Mouse (Mus musculus) Patski (cell line): ENCODE measurements around the gene Gm20388. TPM values are rescaled to one million over a fixed set of nuclear protein-coding genes. Genes with fewer than 3 reads are reported as not detected.
"Not testable (repeated sequence)": the region's sequence is repeated elsewhere in the genome, so short reads cannot be mapped to it uniquely, and the experiment has no call there.

Experiments used
- ATAC-seq: fragments of 100-300 bp; one replicate; pipeline ENCODE4 v1.8.0; 2021
- CTCF ChIA-PET: fragments of 350-600 bp; sonication (Branson Sonifier 250); formaldehyde crosslinking; loops from one replicate; lab custom pipeline; 2022; ENCODE audit warnings: inconsistent platforms; lab: Charles Lee
- POLR2A ChIA-PET: fragments of 350-600 bp; sonication (Branson Sonifier 250); formaldehyde crosslinking; loops from one replicate; lab custom pipeline; 2022; ENCODE audit warnings: antibody characterized with exemption, inconsistent platforms; lab: Charles Lee
- DNase-seq: peaks from one replicate; pipeline ENCODE4 v3.0.0-alpha.2; 2011; ENCODE audit warnings: low read depth, low spot score
- H3K27me3 ChIP-seq: fragments of 371-371 bp; one replicate; pipeline ENCODE4 v1.5.1; 2021
- CTCF ChIP-seq: fragments of 100-300 bp; IDR thresholded peaks from one replicate; pipeline ENCODE4 v1.5.1; 2021
- in situ Hi-C: fragments of 300-500 bp; cut with MboI; formaldehyde crosslinking; loops from 3 replicates; pipeline ENCODE4 v1.11.1; 2018; ENCODE audit warnings: low pct_unique_long_range_greater_than_20kb, mixed read lengths
- polyA plus RNA-seq: library from polyadenylated mRNA; unstranded; gene quantifications from one replicate; pipeline ENCODE4 v1.2.3, GENCODE M21; 2021

Gm20388 gene
- polyA plus RNA-seq, 1 experiment from 2014 or later: 86.7 TPM

DNA sequence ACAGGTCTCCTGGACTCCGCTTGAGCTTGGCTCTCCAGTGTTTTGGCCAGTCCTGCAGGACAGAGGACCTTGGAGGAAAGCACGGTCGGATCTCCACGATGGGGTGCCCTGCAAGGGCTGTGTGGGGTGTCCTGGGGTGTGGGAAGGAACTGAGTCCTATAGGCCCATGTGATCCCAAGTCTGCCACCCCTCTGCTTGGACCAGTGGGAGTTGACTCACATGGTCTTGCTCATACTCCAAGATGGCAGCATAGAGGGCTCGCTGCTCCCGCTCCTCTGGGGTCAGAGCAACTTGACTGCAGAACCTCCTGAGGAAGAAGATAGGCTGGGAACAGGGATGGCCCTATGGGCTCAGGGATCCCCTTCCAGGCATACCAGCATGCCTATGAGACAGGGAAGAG, 3337.1 kb downstream of the Gm20388 start:
- ATAC-seq (no peak), DNase-seq (no peak)
- POLR2A ChIA-PET: no interaction called here
- TF ChIP-seq CTCF: no peak
- in situ Hi-C loops: no loop called here
- H3K27me3 ChIP-seq: no peaks in the 10 kb centered on the region
- CTCF ChIA-PET: no interaction called here

DNA sequence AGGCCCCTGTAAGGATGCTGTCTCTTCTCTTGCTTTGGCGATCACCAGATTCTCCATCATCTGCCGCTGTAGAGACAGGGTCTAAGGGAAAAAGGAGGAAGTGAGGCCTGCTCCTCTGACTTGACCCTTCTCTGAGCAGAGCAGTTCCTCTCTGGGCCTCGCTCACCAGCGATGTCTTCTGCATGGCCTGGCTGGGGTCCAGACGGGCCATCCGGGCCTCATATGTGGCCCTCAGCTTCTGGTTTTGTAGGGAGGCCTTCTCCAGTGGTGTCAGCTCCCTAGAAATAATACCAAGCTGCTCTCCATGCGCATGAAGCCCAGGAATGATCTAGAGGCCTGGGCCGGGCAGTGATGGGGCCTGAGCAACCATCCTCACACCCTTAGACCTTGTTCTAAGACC, 3338.0 kb downstream of the Gm20388 start:
- ATAC-seq: no peak
- H3K27me3 ChIP-seq: no peaks in the 10 kb centered on the region
- in situ Hi-C loops: no loop called here
- ChIA-PET CTCF (interaction anchor here (1.0 kb wide), 1 partner anchor 15 kb away, joined by 3 read pairs; no protein-coding TSS in a partner anchor), POLR2A (no interaction called here)
- TF ChIP-seq CTCF: no peak
- no peak for DNase-seq

DNA sequence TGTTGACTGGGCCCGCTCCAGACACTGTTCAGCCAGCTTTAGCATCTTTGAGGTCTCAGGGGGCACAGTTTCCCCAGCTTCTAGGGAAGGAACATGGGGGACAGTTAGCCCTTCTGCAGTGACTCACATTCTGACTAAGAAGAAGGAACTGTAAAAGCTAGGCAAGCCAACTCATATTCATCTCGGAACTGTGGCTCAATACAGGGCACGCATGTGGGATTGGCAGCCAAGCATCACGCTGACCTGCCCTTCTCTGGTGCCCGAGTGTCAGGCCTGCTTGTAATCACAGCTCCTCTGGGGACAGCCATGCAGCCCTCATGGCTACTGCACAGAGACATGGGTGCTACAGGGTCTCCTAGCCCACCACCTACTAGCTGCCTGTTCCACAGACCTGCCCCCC, 3340.3 kb downstream of the Gm20388 start:
- ATAC-seq: no peak

DNA sequence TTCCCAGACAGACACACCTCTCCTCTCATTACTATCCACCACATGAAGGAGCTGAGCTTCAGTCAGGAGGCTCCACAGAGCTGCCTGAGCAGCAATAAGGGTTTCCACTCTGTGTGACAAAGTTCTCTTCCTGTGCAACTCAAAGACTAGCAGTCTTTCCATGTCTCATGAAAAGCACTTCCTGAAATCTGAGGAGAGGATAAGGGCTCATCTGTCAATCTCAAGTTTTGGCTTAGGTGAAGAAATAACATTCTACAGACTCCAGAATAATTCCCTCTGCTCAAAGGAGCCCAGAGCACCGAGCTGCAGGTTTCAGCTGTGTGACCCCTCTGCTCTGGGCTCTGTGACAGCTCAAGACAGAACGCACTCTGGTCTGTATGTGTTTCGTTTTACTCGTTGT, 3342.3 kb downstream of the Gm20388 start:
- H3K27me3 ChIP-seq: no peaks in the 10 kb centered on the region
- no peak for ATAC-seq
- CTCF ChIA-PET: no interaction called here
- in situ Hi-C loops: no loop called here
- no peak for DNase-seq
- POLR2A ChIA-PET: interaction anchor here (1.3 to 1.7 kb wide), 2 partner anchors 14 to 17 kb away, joined by 4 to 6 read pairs; partner anchors contain the start of gene Spata2l
- TF ChIP-seq CTCF: no peak

More for the DNA sequence above, 3340.3 kb downstream of the Gm20388 start:
- in situ Hi-C loops: no loop called here
- no peak for TF ChIP-seq CTCF
- ChIA-PET CTCF (interaction anchor here (1.3 to 1.6 kb wide), 2 partner anchors 9 to 17 kb away, joined by 3 to 4 read pairs; no protein-coding TSS in a partner anchor), POLR2A (interaction anchor here (1.5 kb wide), 2 partner anchors 12 to 17 kb away, joined by 3 to 4 read pairs; no protein-coding TSS in a partner anchor)
- H3K27me3 ChIP-seq: no peaks in the 10 kb centered on the region
- DNase-seq: no peak

DNA sequence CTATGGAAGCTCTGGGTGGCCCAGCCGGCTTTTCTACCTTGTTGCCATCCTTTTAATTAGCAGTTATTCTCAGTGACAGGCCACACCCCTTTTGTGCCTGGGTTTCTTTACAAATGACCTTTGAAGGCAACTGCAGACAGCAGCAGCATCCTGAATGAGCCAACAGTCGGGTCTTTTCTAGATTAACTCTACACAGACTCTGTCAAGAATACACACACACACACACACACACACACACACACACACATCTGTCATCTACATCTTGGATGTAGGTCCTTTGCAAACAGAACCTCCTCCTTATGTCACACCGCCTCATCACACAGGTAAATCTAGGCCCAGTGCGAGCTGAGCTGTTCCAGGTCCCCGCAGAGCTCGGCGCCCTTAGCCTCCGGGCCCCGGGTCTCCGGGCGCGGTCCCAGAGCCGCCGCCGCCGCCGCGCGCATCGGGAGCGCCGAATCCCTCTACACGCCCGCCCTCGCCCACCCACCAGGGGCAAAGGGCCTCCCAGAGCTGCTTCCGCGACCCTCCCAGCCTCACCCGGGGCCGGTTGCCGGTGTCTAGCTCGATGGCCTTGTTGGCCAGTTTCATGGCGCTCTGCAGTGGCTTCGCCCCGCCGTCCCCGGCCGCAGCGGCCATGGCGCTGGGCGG, 3342.9 kb downstream of the Gm20388 start:
- in situ Hi-C loops: no loop called here
- DNase-seq (no peak), ATAC-seq (peak; percentile 13)
- CTCF ChIA-PET: no interaction called here
- no peak for TF ChIP-seq CTCF
- POLR2A ChIA-PET: interaction anchor here (1.3 to 1.7 kb wide), 2 partner anchors 15 to 18 kb away, joined by 4 to 6 read pairs; partner anchors contain the start of gene Spata2l
- H3K27me3 ChIP-seq: no peaks in the 10 kb centered on the region

DNA sequence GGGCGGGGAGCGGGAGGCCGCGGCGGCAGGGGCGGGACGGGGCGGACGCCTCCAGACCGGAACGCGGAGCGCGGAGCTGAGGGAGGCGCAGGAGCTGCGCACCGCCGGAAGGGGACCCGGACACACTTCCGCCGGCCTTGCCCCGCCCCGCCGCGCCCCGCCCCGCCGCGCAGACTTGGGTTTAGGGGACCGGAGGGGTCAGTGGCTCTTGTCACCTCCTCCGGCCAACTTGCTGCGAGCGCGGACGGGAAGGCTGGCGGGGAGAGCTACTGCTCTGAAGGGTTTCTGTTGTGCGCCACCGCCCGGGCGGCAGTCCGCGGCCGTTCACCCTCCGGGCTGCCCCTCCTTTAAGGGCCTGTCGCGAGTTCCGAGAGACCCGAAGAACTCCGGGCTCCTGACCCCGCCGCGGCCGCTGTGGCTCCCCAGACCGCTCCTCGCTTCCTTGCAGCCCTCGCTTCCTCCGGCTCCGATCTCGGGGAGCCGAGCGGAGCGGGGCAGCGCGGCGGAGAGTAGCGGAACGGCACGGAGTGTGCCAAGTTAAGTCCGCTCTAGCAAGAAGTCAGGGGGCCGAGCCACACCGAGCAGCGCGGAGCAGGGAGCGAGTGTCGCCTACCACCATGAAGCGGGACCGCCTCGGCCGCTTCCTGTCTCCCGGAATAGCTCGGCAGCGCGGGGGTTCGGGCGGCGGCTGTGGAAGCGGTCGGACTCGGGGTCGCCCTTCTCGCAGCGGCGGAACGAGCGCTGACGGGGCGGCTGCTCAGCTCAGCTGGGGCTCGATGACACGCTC, 3343.7 kb downstream of the Gm20388 start, which contains the start of the genes Zfp276 and Vps9d1:
TSS of gene Zfp276 (plus strand) at position 97 of the 787 bp plus-strand sequence.
TSS of gene Vps9d1 (minus strand) at position 250 of the 787 bp plus-strand sequence.
- in situ Hi-C loops: no loop called here

DNA sequence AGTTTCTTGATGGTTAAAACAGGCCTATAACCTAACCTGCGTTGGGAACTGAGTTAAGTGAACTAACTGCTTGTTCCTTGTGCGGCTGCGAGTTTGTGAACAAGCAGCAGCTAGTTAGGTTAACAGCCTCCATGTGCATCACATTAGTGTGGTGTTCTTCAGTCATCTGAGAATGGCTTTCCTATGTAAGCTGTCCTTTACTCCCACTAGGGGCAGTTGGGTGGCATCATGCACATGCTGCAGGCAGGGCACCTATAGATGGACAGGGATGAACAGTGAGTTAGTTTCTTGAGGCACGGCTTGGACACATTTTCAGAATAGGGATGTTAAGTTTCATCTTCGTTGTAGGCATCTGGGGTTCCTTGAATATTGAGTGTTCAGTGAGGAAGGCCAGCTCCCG, 3344.5 kb downstream of the Gm20388 start:
- H3K27me3 ChIP-seq: no peaks in the 10 kb centered on the region
- DNase-seq (no peak), ATAC-seq (no peak)
- POLR2A ChIA-PET: interaction anchor here (1.1 to 1.5 kb wide), 4 partner anchors 10 to 31 kb away, joined by 3 to 7 read pairs (median 4); partner anchors contain the start of gene Cdk10
- in situ Hi-C loops: no loop called here
- CTCF ChIA-PET: interaction anchor here (1.0 to 1.4 kb wide), 2 partner anchors 9 to 13 kb away, joined by 3 to 5 read pairs; no protein-coding TSS in a partner anchor
- TF ChIP-seq CTCF: no peak

More for the DNA sequence above, 3343.7 kb downstream of the Gm20388 start, which contains the start of the genes Zfp276 and Vps9d1:
- peak; percentile 13 for DNase-seq
- ChIA-PET POLR2A (interaction anchor here (1.1 to 1.5 kb wide), 5 partner anchors 11 to 30 kb away, joined by 3 to 7 read pairs (median 4); partner anchors contain the start of genes Cdk10 and Spata2l), CTCF (no interaction called here)
- no peaks in the 10 kb centered on the region for H3K27me3 ChIP-seq
- ATAC-seq: peak; percentile 79
- TF ChIP-seq CTCF: no peak

DNA sequence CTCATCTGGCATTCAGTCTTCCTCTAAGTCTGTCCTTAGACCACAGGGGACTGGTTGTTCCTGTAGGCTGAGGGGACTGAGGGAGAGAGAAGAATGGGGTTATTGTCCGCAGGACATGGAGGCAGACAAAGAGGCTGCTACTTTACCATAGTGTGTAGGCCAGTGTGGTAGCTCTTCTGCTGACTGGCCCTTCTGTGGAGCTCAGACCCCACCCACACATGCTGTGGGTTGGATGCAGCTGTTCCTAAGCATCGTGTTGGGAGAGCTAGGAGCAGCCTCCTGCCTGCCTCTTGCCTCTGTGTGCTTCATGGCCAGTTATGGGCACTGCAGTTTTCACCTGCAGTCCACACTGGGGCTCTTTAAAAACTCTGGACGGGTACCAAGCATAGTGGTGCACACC, 3346.5 kb downstream of the Gm20388 start:
- ChIA-PET POLR2A (interaction anchor here (0.6 kb wide), 1 partner anchor 828 kb away, joined by 3 read pairs; no protein-coding TSS in a partner anchor), CTCF (no interaction called here)
- ATAC-seq (no peak), DNase-seq (no peak)
- H3K27me3 ChIP-seq: no peaks in the 10 kb centered on the region
- TF ChIP-seq CTCF: no peak
- in situ Hi-C loops: no loop called here

DNA sequence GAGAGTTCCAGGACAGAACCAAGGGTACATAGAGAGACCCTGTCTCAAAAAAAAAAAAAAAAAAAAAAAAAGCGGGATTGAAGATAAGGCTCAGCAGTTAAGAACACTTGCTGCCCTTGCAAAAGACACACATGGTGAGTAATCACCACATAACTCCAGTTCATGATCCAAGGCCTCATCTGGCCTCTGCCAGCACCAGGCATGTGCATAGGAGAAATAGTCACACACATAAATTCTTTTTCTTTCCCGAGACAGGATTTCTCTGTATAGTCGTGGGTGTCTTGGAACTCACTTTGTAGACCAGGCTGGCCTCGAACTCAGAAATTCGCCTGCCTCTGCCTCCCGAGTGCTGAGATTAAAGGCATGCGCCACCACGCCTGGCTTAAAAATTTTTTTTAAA, 3347.0 kb downstream of the Gm20388 start:
- in situ Hi-C loops, CTCF ChIA-PET, ATAC-seq, H3K27me3 ChIP-seq, DNase-seq: not testable (repeated sequence)
- POLR2A ChIA-PET: interaction anchor here (0.6 kb wide), 2 partner anchors 69 to 829 kb away, joined by 3 read pairs; no protein-coding TSS in a partner anchor
